ENCODE assay signal across 11 mouse cellular contexts in genomic region chr8:117121277-117121676, GRCm38 (mm10). TPM values are rescaled to one million over a fixed set of nuclear protein-coding genes. Genes with fewer than 3 reads are reported as not detected.
DNase-seq lines count a peak whose midpoint lies in the region; ATAC-seq lines count a peak whose summit lies in the region.
"Had no signal": no experiment of that assay in that cellular context is flagged by ENCODE, and none has a peak within 500 bp of the region (broad histone marks: within the 10 kb centered on the region; RNA-seq: fewer than 3 reads in every experiment).

No protein-coding gene starts in this region.

- peak; percentile 68 for DNase-seq in urinary bladder, postnatal 14 days (ENCODE audit: low spot score)
- no peak for DNase-seq in urinary bladder, postnatal 4 days (ENCODE audit: low spot score in 2 of 2)
- DNase-seq in natural killer cell, adult 2 months (ENCODE audit: low spot score in 2 of 2) = peak; percentile 50 to 76
- no peak for DNase-seq in left cerebral cortex, postnatal 25 days (ENCODE audit: low spot score in 2 of 2)
- DNase-seq in layer of hippocampus, adult 11-12 months (ENCODE audit: low spot score) = no peak
- DNase-seq in heart, postnatal 25 days (ENCODE audit: low spot score) = no peak
- DNase-seq in adrenal gland, postnatal 4 days (ENCODE audit: low spot score in 2 of 2) = no peak
- DNase-seq: gastrocnemius, postnatal 10 days; kidney, postnatal 4 days; left cerebral cortex, postnatal 4 days had no signal

- intact Hi-C loops in left cerebral cortex, postnatal 25 days (cut with DNase I) = no loop called here
- intact Hi-C loops in heart, postnatal 25 days (cut with DNase I) = no loop called here

- peak; percentile 71 to 79 for ATAC-seq in hematopoietic stem cell, adult 5-6 weeks (replicated peaks in 1 of 2; ENCODE audit: insufficient read depth in 1 of 2, low FRiP score in 2 of 2, low TSS enrichment in 1 of 2, low read depth in 1 of 2, poor library complexity in 2 of 2, severe bottlenecking in 2 of 2)

RNA-seq across cellular contexts. Expression of gene Bco1, which starts 25.6 kb away (rescaled TPM):
- 0.13 and 0.40 TPM in 2 replicates for total RNA-seq in hematopoietic stem cell, adult 5-6 weeks (2017)
- total RNA-seq in left cerebral cortex, postnatal 25 days (2021) = not detected
- not detected for total RNA-seq in heart, postnatal 25 days (2021)
- total RNA-seq in adrenal gland, postnatal 4 days (2021) = 1 to 10 TPM in 1 of 2 experiments, under 1 TPM in 1; 0.62 to 2.0 TPM
- total RNA-seq: gastrocnemius, postnatal 10 days had no signal

RNA-seq across cellular contexts. Expression of gene Gan, which starts 36.7 kb away (rescaled TPM):
- total RNA-seq in hematopoietic stem cell, adult 5-6 weeks (2017) = 3.6 and 4.1 TPM in 2 replicates
- total RNA-seq in left cerebral cortex, postnatal 25 days (2021) = 10 to 100 TPM; 16.8 to 17.9 TPM
- 1 to 10 TPM; 4.2 to 5.3 TPM for total RNA-seq in heart, postnatal 25 days (2021)
- total RNA-seq in adrenal gland, postnatal 4 days (2021) = 10 to 100 TPM; 14.9 to 16.4 TPM

RNA-seq across cellular contexts. Expression of gene Pkd1l2, which starts 39.0 kb away (rescaled TPM):
- not detected in 2 replicates for total RNA-seq in hematopoietic stem cell, adult 5-6 weeks (2017)
- under 1 TPM in 1 of 2 experiments, not detected in 1; 0.07 TPM for total RNA-seq in left cerebral cortex, postnatal 25 days (2021)
- total RNA-seq in heart, postnatal 25 days (2021) = not detected
- total RNA-seq in adrenal gland, postnatal 4 days (2021) = 1 to 10 TPM; 1.5 to 3.1 TPM
- total RNA-seq: left cerebral cortex, postnatal 4 days had no signal

Comparison
In these comparisons a context has a peak if more than half of its experiments do, and no peak if none do; other contexts are left out.
1. DNase-seq: peak in urinary bladder, postnatal 14 days (single experiment) and natural killer cell, adult 2 months (2 of 2); none in urinary bladder, postnatal 4 days (0 of 2), left cerebral cortex, postnatal 25 days (0 of 2), layer of hippocampus, adult 11-12 months (single experiment), heart, postnatal 25 days (single experiment) and adrenal gland, postnatal 4 days (0 of 2).